Mouse (Mus musculus) erythroblast, embryonic 14.5 days (primary cell): ENCODE measurements around the gene 4933428G20Rik.

Experiments
- GATA1 ChIP-seq: IDR thresholded peaks from 2 replicates; pipeline ENCODE4 v1.6.1; 2012; ENCODE audit warnings: low read length, inconsistent platforms, mixed read lengths
- TAL1 ChIP-seq: IDR thresholded peaks from 3 replicates; pipeline ENCODE4 v1.6.1; 2012; ENCODE audit warnings: low read length, inconsistent platforms, mixed read lengths

- TF ChIP-seq GATA1 (no peak), TAL1 (no peak)
Observed at GRCm38 (mm10) chr11:97489589-97490324, 10.4 kb downstream of the 4933428G20Rik start.
